ENCODE assay signal across 7 mouse cellular contexts in the genomic region with DNA sequence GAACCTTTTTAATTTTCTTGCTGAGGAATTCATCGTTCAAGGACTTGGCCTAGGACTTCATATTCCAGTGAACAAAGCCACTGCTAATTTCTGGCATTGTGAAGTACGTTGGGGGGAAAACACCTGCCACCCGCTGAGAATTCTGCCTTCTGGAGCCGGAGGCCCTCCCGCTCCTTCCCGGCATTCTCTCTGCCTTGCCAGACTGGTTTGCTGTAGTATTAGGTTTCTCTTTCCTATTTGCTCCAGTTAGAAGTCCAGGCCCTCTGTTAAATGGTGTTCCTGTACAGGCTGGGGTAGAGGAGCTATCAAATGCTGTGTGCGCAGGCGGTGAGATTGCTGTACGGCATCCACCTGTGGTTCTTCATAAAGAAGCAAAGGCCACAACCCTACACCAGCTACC.
DNase-seq lines count a peak whose midpoint lies in the region.

No protein-coding gene starts in this region.

- intact Hi-C loops in left cerebral cortex, postnatal 4 days (cut with DNase I): no loop called here

- peak; percentile 27 for DNase-seq in left cerebral cortex, postnatal 4 days
- no peak for DNase-seq in left cerebral cortex, adult 8-10 months (ENCODE audit: low spot score in 2 of 2)
- DNase-seq in cerebellum, postnatal 36 days: peak; percentile 28 to 50
- DNase-seq in kidney, adult 8-10 months: peak; percentile 69 to 73
- DNase-seq in lung, postnatal 36 days: peak; percentile 69
- no peak for DNase-seq in right cerebral cortex, postnatal 4 days
- DNase-seq in retina, embryonic 14.5 days (ENCODE audit: low spot score): no peak

Comparison
In these comparisons a context has a peak if more than half of its experiments do, and no peak if none do; other contexts are left out.
1. DNase-seq: peak in left cerebral cortex, postnatal 4 days (single experiment), cerebellum, postnatal 36 days (2 of 2), kidney, adult 8-10 months (2 of 2) and lung, postnatal 36 days (single experiment); none in left cerebral cortex, adult 8-10 months (0 of 2), right cerebral cortex, postnatal 4 days (single experiment) and retina, embryonic 14.5 days (single experiment).